Mouse (Mus musculus): Measurements from ENCODE around the gene Tpk1.
A peak's percentile ranks its signal among the peaks of the same experiment; 100 is the strongest.

Tpk1 gene

DNA sequence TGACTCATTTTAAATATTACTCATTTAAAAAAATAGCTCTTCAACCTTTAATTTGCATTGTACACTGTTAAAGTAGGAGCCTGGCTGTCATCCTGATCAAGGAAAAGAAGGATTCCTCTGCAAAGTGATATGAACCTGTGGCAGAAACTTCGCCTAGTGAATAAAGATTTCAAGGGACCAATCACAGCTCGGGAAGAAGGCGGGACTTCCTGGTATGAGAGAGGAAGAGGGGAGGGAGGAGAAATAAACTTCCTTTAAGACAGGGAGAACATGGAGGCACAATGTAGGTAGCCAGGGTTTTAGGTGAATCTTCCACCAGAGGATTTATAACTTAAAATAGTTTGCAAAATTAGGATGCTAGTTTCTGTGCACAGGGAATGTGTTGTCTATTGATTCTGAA is 223.9 kb downstream of the Tpk1 start:
- no peak for DNase-seq (ENCODE audit: extremely low spot score)

DNA sequence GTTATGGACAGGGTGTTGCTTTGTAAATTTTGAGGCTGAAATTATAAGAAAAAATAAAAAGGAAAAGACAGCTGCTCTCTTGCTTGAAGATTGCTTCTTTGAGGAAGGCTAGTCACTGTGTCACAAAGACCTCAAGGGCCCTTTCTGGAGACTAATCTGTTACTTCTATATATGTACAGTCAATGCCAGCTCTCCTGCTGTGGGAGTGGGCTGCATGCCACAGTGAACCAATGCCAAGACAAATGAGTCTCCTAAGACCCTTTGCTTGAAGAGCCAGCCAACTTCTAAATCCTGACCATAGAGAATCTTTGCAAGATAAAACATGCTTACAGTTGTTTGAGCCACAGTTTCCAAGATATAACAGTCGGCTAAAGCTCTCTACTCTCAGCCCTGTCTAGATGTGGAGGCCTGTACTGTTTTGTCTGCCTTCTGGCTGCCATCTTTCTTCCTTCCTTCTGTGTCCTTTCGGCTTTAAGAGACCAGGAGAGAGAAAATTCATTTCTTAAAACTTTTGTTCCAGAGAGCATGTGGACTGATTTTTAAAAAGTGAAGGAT is 230.0 kb downstream of the Tpk1 start:
- no peak for DNase-seq (ENCODE audit: extremely low spot score)

DNA sequence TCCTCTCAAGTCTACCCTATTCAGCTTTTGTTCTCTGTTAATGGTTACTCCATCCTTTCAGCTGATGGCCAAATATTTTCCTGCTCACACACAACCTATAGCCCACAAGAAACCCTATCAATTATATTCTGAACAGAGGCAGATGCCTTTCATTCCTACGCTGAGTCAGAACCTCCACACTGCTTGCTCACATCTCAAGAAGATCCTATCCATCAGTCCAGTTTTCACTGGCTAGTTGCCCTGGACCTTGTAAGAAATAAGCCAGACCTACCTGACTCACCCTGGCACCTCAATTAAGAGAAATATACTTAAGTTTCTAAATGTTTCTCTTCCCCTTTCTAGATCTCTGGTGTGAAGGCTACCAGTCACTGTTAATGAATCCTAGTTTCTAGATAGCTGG is 231.7 kb downstream of the Tpk1 start:
- DNase-seq (ENCODE audit: extremely low spot score), result no peak

DNA sequence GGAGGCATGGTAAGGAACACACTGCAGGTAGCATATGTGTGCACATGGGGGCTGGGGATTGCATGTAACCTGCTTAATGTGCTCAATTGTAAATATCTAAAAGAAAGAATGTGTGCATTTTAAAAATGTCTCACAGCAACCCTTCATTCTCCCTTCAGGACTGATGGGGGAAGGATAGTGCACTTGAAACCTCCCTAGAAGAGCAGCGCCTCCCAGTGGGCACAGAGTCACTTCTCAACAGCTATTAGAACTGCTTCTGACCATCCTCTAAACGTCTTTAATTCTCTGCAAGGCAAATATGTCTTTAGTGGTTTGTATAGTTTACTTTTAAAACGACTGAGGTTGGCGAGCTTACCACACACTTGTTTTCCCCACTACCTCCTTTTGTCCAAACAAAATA is 241.1 kb downstream of the Tpk1 start:
- DNase-seq (ENCODE audit: extremely low spot score), result no peak

DNA sequence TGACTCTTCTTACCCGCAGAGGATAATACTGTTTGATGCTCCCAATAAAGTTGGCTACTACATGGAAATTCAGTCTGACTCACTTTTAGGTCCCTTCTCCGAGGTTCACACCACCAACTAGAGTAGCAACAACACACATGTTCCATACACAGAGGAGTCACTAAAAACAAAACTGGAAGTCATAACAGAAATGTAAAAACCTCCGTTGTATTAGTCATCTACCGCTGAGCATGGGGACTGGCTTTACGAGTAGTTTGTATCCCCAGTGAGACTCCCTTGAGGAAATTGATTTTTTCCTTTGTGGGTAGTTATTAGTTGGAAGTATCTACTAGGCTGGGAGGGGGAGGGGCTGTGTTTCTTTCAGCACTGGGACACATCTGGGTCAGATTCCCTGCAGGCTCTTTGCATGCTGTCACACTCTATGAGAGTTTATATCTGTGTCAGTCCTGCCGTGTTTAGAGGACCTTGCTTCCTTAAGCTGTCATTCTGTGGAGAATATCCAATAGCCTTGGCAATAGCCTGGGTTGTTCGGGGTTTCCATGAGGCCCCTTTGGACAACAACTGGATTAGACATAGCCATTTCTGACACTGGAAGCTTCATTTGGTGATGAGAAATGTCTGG is 245.6 kb downstream of the Tpk1 start:
- peak; percentile 3 for DNase-seq (ENCODE audit: extremely low spot score)

DNA sequence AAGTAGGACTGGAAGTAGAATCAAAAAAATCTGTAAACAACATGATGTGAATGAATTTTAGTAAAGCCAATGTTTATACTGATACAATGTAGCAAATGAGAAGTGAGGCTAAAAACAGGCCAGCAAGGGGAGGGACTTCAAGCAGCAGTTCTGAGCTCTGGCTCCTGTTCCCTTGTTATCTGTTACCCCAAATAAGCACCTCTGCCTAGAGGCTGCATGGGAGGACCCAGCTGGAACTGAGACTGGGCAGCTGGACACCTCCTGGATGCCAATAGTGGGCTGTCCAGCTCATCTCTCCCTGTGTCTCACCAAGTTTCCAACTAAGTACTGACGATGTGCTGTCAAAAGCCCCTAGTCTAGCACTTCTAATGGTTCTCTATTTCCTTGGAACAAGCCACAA is 257.1 kb downstream of the Tpk1 start:
- no peak for DNase-seq (ENCODE audit: extremely low spot score)

DNA sequence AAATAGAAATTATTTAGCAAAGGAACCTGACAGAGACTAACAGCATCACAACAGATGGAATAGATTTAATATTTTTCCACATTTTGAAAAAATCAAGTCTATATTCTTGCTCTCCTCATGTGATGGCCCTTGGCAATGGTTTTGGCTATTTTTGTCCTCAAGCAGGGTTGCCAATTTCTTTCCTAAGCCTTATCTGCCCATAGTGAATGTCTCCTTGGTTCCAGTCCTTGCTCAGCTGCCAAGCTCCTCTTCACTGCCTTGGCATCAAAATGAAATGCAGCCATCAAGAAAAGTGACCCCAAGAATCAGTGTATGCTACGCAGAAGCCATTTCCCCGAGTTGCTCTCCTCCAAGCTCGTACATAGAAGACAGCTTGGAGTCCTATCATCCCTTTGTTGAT is 263.0 kb downstream of the Tpk1 start:
- no peak for DNase-seq (ENCODE audit: extremely low spot score)

DNA sequence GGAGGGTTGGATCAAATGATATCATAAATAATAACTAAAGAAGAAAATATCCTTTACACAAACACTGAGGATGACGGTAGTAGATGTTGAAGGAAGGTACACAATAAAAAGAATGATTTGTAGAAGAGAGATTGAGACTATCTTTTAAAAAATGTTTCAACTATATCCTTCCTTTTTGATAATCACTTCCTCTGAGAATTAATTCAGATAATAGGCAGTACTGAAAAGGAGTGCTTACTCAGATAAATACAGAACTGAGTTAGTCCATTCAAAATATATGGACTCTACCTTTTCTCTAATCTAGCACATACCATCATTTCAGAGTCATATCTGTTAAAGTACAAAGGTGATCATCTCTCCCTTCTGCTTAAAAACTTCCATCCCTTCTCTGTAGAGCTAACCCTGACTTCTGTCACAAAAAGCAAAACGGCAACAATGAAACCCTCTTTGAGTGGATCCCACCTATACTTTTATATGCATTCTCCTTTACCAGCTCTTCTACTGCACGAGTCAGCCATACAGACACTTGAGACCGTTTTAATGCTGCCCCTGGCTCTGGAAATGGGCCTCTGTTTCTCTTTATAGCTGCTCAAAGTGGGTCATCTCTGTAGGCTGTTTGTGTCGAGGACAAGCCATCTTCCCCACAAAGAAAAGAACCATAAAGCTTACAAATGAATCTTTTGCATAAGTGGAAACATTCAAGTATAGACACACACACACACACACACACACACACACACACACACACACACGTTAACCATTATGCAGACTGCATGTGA is 263.7 kb downstream of the Tpk1 start:
- DNase-seq (ENCODE audit: extremely low spot score), result no peak

DNA sequence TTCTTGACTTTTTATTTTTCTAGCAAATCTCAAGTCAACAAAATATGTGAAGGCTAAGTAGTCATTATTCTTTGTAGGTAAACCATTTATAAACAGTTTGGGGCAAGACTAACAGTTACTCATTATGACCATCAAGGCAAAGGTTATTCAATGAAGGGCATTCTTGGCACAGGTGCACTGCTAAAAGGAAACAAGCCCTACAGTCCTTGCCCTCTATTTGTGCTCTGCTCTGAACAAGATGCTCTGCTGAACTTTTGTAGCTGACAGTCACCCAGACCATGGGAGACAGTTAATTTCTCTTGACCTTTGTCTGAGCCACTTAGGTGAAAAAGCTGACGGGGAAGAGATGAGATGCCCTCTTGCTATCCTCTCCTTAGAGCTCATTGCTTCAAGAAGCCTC is 269.7 kb downstream of the Tpk1 start:
- DNase-seq (ENCODE audit: extremely low spot score), result no peak

DNA sequence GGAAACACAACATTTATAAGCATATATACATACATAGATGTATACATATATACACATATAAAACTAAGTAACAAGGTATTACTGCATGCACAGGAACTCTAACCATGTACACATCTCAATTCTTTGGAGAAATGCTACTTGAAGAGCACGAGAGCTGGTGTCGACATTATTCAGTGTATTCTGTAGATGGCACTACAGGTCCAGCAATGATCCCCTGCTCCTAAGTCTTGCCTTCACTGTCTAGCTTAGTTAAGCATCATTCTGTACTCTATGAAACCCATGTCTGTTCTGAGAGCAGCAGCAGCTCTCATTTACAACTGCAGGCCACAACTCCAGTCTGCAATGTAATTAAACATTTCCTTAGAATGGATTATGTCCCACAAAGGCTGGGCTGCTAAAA is 270.5 kb downstream of the Tpk1 start:
- no peak for DNase-seq (ENCODE audit: extremely low spot score)

DNA sequence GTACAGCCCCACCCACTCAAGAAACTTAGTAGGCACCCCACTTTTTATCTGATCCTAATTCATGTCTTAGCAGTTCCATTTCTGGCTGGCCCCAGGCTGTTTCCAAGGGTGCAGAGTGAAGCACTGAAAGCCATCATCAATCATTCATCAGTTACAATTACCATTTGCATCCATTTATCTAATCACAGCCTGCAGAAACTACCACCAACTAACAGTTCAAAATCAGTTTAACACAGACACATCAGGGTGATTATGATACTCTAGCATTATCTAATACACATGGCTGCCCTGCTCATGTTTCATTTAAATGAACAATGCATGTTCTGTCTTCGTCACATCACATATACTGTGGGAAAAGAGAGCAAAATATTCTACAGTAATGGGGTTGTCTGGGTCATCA is 274.7 kb downstream of the Tpk1 start:
- no peak for DNase-seq (ENCODE audit: extremely low spot score)

DNA sequence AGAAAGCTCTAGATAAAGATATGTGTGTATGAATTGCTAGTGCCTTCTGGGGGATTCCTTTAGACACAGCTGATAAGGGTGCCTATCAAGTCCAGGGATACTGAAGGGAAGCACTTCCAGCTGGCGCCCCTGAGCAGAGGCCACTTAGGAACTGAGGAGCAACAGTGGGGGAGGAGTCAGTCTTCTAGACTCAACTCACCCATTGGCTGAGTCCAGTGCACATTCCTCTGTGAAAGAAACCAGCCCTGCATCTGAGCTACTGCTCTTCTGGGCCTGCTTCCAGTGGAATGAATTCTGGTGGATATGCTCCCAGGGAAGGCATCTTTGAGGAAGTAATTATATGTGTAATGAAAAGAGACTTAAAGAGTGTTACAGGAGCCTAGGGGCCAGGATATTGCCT is 278.8 kb downstream of the Tpk1 start:
- DNase-seq (ENCODE audit: extremely low spot score), result peak; percentile 22

DNA sequence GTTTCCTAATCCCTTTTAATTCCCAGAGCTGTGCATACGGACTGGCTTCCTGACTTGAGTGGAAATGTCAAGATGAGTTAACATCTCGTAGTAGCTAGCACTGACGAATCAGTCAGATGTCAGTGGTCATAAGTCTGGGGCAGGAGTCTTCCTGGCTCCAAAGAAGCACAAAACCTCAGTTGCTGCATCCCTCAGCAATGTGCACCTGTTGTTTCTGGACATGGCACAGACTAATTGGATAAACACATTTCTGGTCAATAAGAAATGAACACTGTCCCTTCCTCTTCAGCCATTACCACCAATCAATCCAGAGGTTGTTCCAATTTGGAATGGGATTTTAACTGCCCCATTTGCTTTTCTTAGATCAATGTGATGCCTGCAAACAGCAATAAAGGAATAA is 281.2 kb downstream of the Tpk1 start:
- no peak for DNase-seq (ENCODE audit: extremely low spot score)

DNA sequence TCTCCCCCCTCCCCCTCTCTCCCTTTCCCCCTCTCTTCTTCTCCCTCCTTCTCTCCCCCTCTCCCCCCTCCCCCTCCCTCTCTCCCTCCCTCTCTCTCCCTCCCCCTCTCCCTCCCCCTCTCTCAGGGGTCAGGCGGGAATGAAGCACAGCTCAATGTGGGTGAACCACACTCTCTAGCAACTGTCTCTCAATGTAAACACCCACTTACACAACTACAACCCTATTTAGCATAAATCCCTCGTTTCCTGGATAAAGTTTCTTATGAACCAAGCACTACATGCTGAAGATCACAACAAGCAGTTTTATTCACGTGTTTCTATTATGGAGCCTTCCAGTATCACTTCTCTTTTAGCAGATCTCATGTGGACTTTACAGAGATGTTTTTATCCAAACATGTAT is 281.8 kb downstream of the Tpk1 start:
- no peak for DNase-seq (ENCODE audit: extremely low spot score)

DNA sequence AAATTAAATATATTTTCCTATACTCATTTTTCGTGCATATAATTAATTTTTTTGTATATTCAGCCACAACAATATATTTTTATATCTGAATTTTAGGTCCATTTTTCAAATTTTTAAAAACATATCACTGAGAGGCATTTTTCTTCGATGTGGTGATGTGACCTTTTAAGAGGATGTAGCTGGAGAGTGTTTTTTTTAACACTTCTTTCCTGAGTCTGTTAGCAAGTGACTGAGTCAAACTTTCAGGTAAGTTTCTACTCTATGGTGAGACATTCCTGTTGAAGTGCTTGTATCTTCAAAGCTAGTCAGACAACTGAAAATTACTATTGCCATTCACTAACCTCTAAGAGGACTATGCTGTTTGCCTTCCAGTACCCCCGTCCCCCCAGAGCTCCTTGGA is 283.3 kb downstream of the Tpk1 start:
- DNase-seq (ENCODE audit: extremely low spot score), result no peak

DNA sequence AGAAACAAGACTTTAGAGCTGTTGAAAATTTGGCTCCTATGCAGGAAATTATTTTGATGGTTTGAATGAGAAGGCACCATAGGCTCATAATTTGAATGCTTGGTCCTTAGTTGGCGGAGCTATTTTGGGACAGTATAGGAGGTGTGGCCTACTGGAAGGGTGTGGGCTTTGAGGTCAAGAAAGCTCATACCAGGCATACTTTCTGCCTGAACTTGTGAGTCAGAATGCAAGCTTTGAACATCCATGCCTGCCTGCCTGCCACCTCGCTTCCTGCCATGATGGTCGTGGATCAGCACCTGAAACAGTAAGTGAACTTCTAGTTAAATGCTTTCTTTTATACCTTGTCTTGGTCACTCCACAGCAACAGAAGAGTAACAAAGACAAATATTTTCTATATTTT is 283.8 kb downstream of the Tpk1 start:
- no peak for DNase-seq (ENCODE audit: extremely low spot score)

DNA sequence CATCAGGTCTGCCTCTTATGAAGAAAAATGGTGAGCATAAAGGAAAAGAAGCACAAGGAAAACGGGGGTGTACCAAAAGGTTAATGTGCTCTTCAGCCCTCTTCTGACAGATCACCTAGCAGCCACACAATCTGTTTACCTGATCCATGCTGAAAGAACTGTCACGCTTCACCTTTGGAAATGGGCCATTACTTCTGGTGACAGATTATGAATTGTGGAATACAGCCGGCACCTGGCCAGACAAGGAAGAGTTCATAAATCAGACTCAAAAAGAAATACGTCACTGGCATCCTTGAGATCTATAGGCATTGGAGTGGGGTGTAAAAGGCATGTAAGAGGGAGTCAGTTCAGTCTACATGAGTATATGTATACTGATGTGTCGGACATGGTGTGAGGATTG is 292.9 kb downstream of the Tpk1 start:
- no peak for DNase-seq (ENCODE audit: extremely low spot score)

DNA sequence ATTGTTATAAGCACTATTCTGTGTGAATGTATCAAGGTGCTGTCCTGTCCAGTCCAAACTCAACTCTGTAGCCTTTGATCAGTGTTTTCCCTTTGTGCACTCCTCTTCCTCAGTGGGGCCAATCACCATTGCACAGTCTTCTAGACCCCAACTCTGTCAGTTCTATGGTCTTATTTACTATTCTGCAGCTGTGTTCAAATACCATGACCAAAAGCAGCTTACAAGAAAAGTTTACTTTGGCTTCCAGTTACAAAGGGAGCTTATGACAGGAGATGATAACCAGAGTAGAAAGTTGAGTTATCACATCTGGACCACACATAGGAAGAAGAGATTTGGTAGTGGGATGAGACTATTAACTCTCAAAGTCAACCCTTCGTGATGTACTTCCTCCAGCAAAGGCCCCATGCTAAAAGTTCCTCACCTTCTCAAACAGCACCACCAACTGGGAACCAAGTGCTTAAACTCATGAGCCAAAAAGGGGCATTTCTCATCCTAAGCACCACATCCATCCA is 298.6 kb downstream of the Tpk1 start:
- DNase-seq (ENCODE audit: extremely low spot score), result no peak

DNA sequence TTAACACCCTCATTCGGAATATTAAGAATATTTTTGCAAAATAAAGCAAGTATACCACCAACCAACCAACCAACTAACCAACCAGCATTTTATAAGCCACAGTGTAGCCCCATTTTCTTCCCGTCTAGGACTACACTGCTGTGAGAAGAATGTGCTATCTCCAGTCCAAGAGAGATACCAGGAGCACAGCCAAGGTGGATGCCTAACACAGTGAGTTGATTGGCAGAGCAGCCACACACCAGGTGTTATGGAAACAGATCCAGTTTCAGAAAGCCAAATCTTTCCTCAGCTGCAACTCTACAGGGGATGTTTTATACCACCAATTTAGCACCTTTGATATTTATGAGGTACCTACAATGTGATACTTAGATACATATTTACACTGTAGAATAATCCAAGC is 299.1 kb downstream of the Tpk1 start:
- DNase-seq (ENCODE audit: extremely low spot score), result no peak

DNA sequence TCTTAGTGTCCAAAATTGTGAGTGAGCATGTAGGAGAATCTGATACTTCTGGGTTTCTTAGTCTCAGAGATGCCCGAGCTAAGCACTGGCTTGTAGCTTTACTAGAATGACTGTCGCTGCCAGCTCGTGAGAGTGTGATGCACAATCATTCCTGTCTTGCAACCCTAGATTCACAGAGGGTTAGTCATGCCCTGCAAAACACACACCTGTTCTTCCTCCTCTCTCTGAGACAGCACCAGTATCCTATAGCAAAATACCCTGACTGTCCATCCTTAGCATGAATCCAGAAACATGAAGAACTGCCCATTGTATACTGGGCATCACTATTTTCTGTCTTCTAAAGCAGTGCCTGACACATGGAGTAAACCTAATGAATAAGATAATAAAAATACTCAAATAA is 302.2 kb downstream of the Tpk1 start:
- no peak for DNase-seq (ENCODE audit: extremely low spot score)

DNA sequence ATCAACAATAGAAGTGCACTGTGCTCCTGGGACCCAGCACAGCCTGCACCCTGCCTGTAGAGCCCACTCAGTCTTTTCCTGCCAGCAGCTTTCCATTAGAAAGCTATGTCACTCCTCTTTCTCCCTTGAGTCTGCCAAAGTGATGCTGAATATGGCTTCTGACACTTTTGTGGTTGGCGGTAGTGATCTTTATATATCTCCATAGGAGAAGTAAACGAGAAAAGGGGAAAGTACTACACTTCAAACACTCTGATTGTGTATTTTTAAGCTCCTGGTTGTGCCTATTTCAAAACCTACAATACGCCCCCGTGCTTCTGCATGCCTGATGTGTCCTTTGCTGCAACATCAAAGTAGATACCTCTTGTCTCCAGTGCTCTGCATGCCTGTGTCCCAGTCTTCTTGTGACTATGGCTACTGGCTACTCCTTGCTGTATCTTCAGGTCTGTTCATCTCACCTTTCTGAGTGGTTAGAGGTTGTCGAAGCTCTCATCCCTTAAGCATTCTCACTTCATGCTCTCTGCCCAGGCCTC is 302.7 kb downstream of the Tpk1 start:
- DNase-seq (ENCODE audit: extremely low spot score), result no peak

DNA sequence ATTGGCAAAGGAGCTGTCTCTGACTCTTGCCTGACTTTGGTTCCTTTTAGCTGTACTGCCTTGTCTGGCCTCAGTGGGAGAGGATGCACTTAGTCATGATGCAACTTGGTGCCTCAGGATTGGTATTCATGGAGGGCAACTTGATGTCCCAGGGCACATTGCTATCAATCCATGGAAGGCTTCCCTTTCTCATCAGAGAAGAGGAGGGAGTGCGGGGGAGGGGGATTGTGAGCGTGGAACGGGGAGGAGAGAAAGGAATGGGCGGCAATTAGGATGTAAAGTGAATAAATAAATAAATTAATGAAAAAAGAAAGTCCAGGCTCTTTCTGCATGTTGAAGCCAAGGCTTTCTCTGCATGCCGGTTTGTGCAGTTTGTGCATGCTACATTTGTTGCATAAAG is 304.8 kb downstream of the Tpk1 start:
- DNase-seq (ENCODE audit: extremely low spot score), result no peak

DNA sequence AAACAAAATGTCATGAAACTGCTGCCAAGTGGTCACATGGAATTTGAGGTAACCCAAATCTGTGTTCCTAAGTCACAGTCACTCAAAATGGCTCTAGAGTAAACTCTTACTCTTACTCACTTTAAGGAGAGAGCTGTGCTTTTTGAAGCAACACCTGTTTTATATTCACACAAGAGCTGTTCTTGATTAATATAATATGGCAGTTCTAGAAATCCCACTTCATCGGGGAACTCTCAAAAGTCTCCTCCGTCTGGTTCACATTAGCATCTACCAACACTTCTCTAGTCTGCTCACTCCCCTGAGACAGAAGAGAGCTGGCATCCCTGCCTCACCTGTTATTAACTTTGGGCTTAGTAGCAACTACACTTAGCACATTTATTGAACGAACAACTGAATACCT is 305.9 kb downstream of the Tpk1 start:
- DNase-seq (ENCODE audit: extremely low spot score), result no peak
